ENCODE assay signal across 18 mouse cellular contexts in genomic region chr7:68472800-68473199, GRCm38 (mm10).
DNase-seq lines count a peak whose midpoint lies in the region; ATAC-seq and TF ChIP-seq lines count a peak whose summit lies in the region.
"Had no signal": no experiment of that assay in that cellular context is flagged by ENCODE, and none has a peak within 500 bp of the region (broad histone marks: within the 10 kb centered on the region; RNA-seq: fewer than 3 reads in every experiment).

No protein-coding gene starts in this region.

- no peak overlapping the region for H3K4me3 ChIP-seq in kidney, postnatal 0 days (replicated peaks; ENCODE audit: low read depth, low read length)
- H3K4me3 ChIP-seq in limb, embryonic 13.5 days = no peak overlapping the region
- no peak overlapping the region for H3K4me3 ChIP-seq in midbrain, embryonic 15.5 days
- H3K4me3 ChIP-seq in forebrain, embryonic 12.5 days (replicated peaks) = no peak overlapping the region
- H3K4me3 ChIP-seq: embryonic facial prominence, embryonic 13.5 days; limb, embryonic 15.5 days; neural tube, embryonic 13.5 days had no signal

- WGBS in kidney, postnatal 0 days = 7% methylated on average over 5 of the region's 5 CpGs
- WGBS in limb, embryonic 13.5 days = 5% methylated on average over 5 of the region's 5 CpGs
- WGBS in midbrain, embryonic 15.5 days = 26% methylated on average over 5 of the region's 5 CpGs
- WGBS in forebrain, embryonic 12.5 days = 22% methylated on average over 5 of the region's 5 CpGs

- no peaks in the 10 kb centered on the region for H3K4me1 ChIP-seq in kidney, postnatal 0 days (replicated peaks; ENCODE audit: insufficient read depth, low read length)
- H3K4me1 ChIP-seq in limb, embryonic 13.5 days = peaks cover 10% of the 10 kb centered on the region
- H3K4me1 ChIP-seq in midbrain, embryonic 15.5 days = no peaks in the 10 kb centered on the region
- peaks cover 3% of the 10 kb centered on the region; the same call in 1 of the 2 replicates for H3K4me1 ChIP-seq in forebrain, embryonic 12.5 days
- H3K4me1 ChIP-seq: embryonic facial prominence, embryonic 13.5 days; neural tube, embryonic 13.5 days had no signal

- H3K9me3 ChIP-seq in kidney, postnatal 0 days (replicated peaks; ENCODE audit: low read length) = no peaks in the 10 kb centered on the region
- H3K9me3 ChIP-seq in limb, embryonic 13.5 days = no peaks in the 10 kb centered on the region
- no peaks in the 10 kb centered on the region for H3K9me3 ChIP-seq in midbrain, embryonic 15.5 days
- H3K9me3 ChIP-seq in forebrain, embryonic 12.5 days = no peaks in the 10 kb centered on the region
- H3K9me3 ChIP-seq: embryonic facial prominence, embryonic 13.5 days; limb, embryonic 15.5 days; neural tube, embryonic 13.5 days had no signal

- H3K4me2 ChIP-seq in kidney, postnatal 0 days (ENCODE audit: low read length) = no peak overlapping the region
- peak overlapping the region; percentile 21; the same call in 1 of the 2 replicates for H3K4me2 ChIP-seq in limb, embryonic 13.5 days (replicated peaks)
- no peak overlapping the region for H3K4me2 ChIP-seq in midbrain, embryonic 15.5 days
- H3K4me2 ChIP-seq in forebrain, embryonic 12.5 days = no peak overlapping the region
- H3K4me2 ChIP-seq: embryonic facial prominence, embryonic 13.5 days; limb, embryonic 15.5 days; neural tube, embryonic 13.5 days had no signal

- no peak overlapping the region for H3K9ac ChIP-seq in kidney, postnatal 0 days (ENCODE audit: low read depth, low read length)
- no peak overlapping the region for H3K9ac ChIP-seq in limb, embryonic 13.5 days
- no peak overlapping the region for H3K9ac ChIP-seq in midbrain, embryonic 15.5 days
- no peak overlapping the region for H3K9ac ChIP-seq in forebrain, embryonic 12.5 days
- H3K9ac ChIP-seq: embryonic facial prominence, embryonic 13.5 days; limb, embryonic 15.5 days; liver, postnatal 0 days; neural tube, embryonic 13.5 days had no signal

- peak; percentile 46 for ATAC-seq in kidney, postnatal 0 days (replicated peaks; ENCODE audit: low FRiP score, low read depth)
- ATAC-seq in limb, embryonic 13.5 days (ENCODE audit: low FRiP score, low read depth) = no peak
- ATAC-seq in midbrain, embryonic 15.5 days (replicated peaks) = no peak
- ATAC-seq in forebrain, embryonic 12.5 days (ENCODE audit: low FRiP score) = no peak
- ATAC-seq: inflammation-experienced regulatory T-cells, adult 6 months; liver, postnatal 0 days had no signal

- no peaks in the 10 kb centered on the region for H3K36me3 ChIP-seq in kidney, postnatal 0 days (ENCODE audit: insufficient read depth, low read length)
- no peaks in the 10 kb centered on the region for H3K36me3 ChIP-seq in limb, embryonic 13.5 days
- H3K36me3 ChIP-seq in midbrain, embryonic 15.5 days (replicated peaks) = no peaks in the 10 kb centered on the region
- no peaks in the 10 kb centered on the region for H3K36me3 ChIP-seq in forebrain, embryonic 12.5 days (replicated peaks)
- H3K36me3 ChIP-seq: embryonic facial prominence, embryonic 13.5 days; limb, embryonic 15.5 days; neural tube, embryonic 13.5 days had no signal

- TF ChIP-seq CTCF in kidney, postnatal 0 days (IDR thresholded peaks at IDR 0.05; ENCODE audit: low read depth) = no peak

- H3K27me3 ChIP-seq in kidney, postnatal 0 days (ENCODE audit: insufficient read depth, low read length) = no peaks in the 10 kb centered on the region
- H3K27me3 ChIP-seq in limb, embryonic 13.5 days = peaks cover 31% of the 10 kb centered on the region
- no peaks in the 10 kb centered on the region for H3K27me3 ChIP-seq in midbrain, embryonic 15.5 days (replicated peaks)
- H3K27me3 ChIP-seq in forebrain, embryonic 12.5 days = 0 out of 2 replicates have a peak, but pooled peaks cover 4% of the 10 kb centered on the region

- no peak overlapping the region for H3K27ac ChIP-seq in kidney, postnatal 0 days
- H3K27ac ChIP-seq in limb, embryonic 13.5 days = no peak overlapping the region
- H3K27ac ChIP-seq in midbrain, embryonic 15.5 days = no peak overlapping the region
- no peak overlapping the region for H3K27ac ChIP-seq in forebrain, embryonic 12.5 days
- H3K27ac ChIP-seq: embryonic facial prominence, embryonic 13.5 days; limb, embryonic 15.5 days; neural tube, embryonic 13.5 days; stomach, postnatal 0 days had no signal

- peak; percentile 29 for DNase-seq in embryo, embryonic 10 days (ENCODE audit: low spot score)
- DNase-seq in embryo, embryonic 9.5 days (ENCODE audit: extremely low spot score) = no peak
- DNase-seq in embryo, embryonic 10.5 days (ENCODE audit: low spot score) = peak; percentile 59
- peak; percentile 18 for DNase-seq in kidney, postnatal 0 days (ENCODE audit: low spot score)
- no peak for DNase-seq in testis, postnatal 10 days (ENCODE audit: low spot score)
- DNase-seq: adrenal gland, adult 2 months; cerebellum, postnatal 10 days; gastrocnemius, postnatal 10 days; liver, postnatal 0 days; right cerebral cortex, postnatal 25 days had no signal

Comparison
In these comparisons a context has a peak if more than half of its experiments do, and no peak if none do; other contexts are left out.
1. DNase-seq: peak in embryo, embryonic 10 days (single experiment), embryo, embryonic 10.5 days (single experiment) and kidney, postnatal 0 days (single experiment); none in embryo, embryonic 9.5 days (single experiment) and testis, postnatal 10 days (single experiment).